Mouse (Mus musculus) layer of hippocampus, postnatal 14 days (tissue): ENCODE measurements around the gene Capns1. TPM values are rescaled to one million over a fixed set of nuclear protein-coding genes. Genes with fewer than 3 reads are reported as not detected.
A peak's percentile ranks its signal among the peaks of the same experiment; 100 is the strongest.
"Not testable (repeated sequence)": the region's sequence is repeated elsewhere in the genome, so short reads cannot be mapped to it uniquely, and the experiment has no call there.

Experiments
- DNase-seq, 2 experiments: peaks; one replicate each; pipeline ENCODE4 v3.0.0; 2021 to 2022; ENCODE audit warnings: low spot score in 2 of 2, mixed read lengths in 1 of 2
- long read RNA-seq, 2 experiments: library from polyadenylated mRNA; stranded (forward); transcript quantifications; one replicate each; pipeline ENCODE4 v2.0.0; 2021
- total RNA-seq, 2 experiments: library from RNA; stranded (reverse); gene quantifications; 2 replicates each; pipeline ENCODE4 v1.2.3; 2021

Gene Capns1
- 100 to 1,000 TPM; 206 to 239 TPM for total RNA-seq
- long read RNA-seq, experiment 1, transcript Capns1-203 (11 exons, 1,429 nt), result major isoform, 7 of 19 reads
- long read RNA-seq, experiment 1, partial matches to known transcripts, result 9 of 19 reads
- long read RNA-seq, experiment 1, other reads (novel, unspliced or antisense), result 1 of 19 reads
- long read RNA-seq, experiment 2, transcript Capns1-203 (11 exons, 1,429 nt), result major isoform, 14 of 26 reads
- long read RNA-seq, experiment 2, partial matches to known transcripts, result 6 of 26 reads
- long read RNA-seq, experiment 2, other reads (novel, unspliced or antisense), result 2 of 26 reads

DNA sequence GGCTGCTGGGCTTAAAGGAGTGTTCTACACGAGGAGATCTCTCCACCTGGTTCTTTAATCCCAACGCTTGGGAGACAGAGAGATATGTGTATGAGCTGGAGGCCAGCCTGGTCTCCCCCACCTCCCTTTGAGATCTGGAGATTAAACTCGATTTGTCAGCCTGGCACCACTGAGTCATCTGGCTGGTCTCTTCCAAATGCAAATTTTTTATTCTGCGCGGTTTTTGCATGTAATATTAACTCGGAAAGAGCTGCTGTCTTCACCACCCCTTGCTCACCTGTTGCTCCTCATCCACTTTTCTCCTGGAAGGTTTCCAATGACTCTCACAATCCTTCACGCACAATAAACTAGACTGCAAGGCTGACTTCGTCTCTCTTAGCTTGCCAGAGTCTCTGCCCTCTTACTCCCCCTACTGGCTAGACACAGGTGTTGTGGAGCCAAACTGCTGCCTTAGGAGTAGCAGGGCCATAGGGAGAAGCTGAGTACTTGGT is at the start of gene Capns1:
TSS of gene Capns1 (minus strand) at position 331 of the 491 bp plus-strand sequence.
- peak; percentile 55 to 65 for DNase-seq

DNA sequence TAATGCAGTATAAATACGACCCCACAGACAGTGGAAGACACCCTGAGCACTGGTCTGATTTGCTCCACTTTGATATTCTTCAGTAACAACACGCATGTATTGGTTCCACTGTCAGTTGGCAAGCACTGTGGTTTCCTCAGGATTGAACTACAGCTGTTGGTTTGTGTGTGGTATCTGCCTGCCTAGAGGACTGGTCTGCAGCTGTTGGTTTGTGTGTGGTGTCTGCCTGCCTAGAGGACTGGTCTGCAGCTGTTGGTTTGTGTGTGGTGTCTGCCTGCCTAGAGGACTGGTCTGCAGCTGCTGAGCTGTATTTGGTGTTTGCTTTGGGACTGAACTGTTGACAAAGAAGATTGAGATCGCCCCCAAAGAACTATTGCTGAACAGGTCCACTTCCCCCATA is 38.8 kb upstream of the Capns1 start:
- not testable (repeated sequence) for DNase-seq

DNA sequence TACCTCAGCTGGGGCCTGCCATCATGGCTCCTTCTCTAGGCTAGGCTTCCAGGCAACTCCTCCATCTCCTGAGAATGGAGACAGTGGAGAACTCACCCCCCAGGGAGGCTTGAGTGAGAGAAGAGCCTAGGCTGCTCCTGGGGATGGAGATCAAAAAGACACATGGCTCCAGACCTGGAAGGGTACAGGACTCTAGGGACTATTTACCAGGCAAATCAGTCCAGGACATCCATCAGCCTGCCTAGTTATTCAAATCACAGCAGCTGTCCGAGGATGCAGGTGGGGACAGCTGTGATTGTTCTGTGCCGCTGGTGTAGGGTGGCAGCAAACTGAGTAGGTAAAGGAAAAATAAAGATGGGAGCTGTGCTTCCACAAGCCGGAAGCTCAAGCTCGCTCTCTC is 37.0 kb upstream of the Capns1 start, which contains the start of gene Ovol3:
TSS of gene Ovol3 (minus strand) at position 101 of the 400 bp plus-strand sequence.
- no peak for DNase-seq

DNA sequence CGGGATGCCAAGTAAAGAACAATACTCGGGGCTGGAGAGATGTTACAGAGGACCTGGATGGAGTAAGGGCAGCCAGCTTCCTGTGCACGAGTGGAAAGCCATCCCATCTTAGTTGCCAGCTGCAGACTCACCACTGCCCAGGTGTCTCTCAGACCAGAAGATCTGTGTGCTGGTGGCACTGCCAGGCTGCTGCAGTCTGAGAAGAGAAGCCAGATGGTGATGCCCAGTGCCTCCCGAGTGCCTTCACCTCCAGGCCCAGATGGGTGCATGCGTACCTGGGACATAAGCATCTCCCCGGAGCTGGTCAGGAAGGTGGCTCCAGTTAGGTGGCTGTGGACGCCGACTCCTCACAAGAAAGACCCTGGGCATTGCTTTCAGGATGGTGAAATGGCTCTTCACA is 36.5 kb upstream of the Capns1 start:
- DNase-seq, result no peak

DNA sequence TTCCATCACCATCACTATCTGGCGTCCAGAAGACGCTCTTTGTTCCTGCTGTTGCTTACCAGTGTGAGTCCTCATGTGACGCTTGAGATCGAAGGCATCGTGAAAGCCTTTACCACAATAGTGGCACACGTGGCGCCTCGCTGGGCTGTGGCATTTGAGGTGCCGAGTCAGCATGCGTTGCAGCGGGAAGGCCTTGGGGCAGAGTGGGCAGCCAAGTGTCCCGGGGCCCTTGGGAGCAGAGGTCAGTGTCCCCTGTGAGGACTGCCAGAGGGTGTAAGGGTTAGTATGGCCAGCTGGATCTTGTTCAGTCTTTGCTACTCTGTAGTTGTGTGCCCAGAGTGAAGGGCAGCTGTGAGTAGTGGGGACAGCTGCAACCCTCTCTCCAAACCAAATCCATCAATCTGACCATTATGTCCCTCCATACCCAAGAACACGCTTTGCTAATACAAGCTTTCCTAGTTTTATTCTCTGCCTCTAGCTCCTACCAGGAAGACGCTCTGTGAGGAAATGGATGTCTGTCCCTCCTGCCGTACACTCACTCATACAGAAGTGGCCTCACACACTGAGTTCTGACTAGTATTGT is 35.8 kb upstream of the Capns1 start:
- DNase-seq, result no peak

DNA sequence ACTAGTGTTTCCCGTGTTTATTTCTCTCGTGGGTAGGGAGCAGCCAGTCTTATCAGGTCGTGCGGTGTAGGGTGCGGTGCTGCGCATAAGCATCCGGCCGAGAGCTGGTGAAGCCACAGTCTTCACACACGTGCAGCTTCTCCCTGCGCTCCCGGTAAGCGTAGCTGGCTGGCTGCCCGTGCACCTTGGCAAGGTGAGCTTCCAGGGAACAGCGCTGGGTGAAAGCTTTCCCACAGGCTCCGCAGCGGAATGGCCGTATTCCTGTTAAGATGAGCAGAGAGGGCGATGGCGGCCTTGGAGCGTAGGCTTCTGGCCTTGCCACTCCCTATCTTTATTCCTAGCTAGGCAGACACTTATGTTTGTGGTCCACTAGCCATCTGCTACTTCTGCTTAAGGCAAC is 34.8 kb upstream of the Capns1 start:
- DNase-seq, result peak in 1 of 2 experiments; percentile 17

DNA sequence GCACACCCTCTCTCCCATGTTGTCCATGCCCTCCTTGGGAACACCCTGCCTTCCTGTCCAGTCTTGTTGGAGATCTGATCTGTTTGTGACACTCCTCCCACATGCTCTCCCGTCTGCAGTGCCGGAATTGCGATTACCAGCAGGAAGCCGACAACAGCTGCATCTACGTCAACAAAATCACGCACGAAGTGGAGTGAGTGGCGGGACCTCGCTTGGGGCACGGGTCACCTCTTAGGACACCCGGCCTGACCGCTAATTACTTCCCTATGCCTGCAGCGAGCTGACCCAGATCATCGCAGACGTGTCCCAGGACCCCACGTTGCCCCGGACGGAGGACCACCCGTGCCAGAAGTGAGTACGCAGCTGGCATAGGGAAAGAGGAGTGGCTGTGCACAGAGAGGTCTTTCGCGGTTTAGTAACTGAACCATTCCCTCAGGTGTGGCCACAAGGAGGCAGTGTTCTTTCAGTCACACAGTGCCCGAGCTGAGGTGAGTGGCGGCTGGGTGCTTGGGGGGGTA is 34.1 kb upstream of the Capns1 start:
- DNase-seq, result peak; percentile 40 to 54

DNA sequence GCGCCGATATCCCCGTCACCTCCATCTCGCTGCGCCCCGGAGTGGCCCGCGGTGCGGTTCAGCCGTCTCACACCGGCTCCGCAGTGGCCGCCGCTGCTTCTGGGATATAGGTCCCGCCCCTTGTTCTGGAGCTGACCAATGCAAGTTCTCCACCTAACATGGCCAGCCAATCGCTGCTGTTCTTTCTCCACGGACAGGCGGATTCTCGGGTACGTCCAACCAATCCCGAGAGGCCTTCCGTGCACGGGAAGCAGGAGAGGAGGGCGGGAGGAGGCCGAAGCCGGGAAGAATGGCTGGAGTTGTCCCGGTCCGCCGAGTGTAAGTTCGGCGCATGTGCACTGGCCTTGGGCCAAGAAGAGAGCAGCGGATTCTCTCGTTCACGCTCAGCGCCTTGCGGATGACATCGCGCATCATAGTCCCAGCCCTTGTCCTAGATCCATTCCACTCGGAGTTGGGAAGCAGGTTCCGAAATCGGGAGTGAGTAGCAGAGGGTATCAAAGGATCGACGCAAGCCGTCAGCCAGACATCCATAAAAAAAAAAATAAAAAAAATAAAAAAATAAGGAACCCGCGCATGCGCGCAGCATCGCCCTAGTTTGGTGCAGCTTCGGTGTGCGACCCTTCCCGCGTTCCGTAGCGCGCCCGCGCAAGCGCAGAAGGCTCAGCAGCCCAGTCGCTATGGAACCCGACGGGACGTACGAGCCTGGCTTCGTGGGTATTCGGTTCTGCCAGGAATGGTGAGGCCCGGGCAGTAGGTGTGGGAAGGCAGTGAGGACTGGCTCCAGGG is 33.3 kb upstream of the Capns1 start, which contains the start of the genes Polr2i and Tbcb:
TSS of gene Polr2i (plus strand) at position 280 of the 786 bp plus-strand sequence.
TSS of gene Tbcb (minus strand) at position 604 of the 786 bp plus-strand sequence.
- peak; percentile 99 for DNase-seq

DNA sequence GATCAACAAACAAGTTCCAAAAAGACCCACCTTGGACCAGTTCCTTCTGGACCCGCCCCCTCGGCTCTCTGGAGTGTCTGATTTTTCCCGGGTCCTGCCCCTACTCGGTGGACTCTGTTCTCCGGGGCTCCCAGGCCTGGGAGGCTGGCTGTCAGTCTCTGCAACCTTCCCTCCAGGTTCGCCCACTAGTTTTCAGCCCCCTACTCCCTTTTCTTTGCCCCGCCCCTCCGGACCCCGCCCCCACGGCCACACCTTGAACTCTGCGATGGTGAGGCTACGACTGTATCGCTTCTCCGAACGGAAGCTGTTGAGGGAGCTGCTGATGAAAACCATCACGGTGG is 32.7 kb upstream of the Capns1 start:
- peak in 1 of 2 experiments; percentile 29 for DNase-seq

DNA sequence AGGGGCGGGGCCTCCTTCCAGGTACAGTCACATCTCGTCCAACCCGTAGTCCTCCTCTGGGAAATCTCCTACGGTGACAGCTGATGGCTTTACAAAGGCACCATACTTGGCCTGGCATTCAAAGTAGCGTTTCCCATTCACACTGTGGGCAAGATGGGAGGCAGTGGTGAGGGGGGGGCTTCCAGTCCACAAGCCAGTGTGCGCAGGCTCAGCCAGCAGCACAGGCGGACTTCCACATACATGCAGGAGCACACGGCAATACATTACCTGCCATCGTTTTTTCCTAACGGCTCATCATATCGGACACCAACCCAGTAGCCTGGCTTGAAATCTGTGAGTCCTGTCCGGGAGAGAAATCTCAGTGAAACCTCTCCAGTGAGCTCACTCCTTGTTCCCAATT is 25.6 kb upstream of the Capns1 start:
- no peak for DNase-seq

DNA sequence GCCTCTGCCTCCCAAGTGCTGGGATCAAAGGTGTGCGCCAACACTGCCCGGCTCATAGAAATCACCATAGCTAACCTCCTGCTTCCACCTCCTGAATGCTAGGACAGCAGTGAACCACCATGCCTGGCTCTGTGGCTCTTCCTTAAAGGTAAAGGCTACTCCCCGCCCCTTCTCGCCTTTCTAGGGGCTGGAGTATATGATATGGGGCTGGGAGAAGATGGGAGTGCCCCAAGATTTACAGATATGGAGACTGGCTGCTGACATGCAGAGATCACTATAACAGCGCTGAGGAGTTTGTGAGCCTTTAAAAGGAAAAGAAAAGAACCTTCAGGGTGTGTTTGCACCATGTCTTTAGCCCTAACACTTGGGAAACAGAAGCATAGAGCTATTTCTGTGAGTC is 23.6 kb upstream of the Capns1 start:
- no peak for DNase-seq

DNA sequence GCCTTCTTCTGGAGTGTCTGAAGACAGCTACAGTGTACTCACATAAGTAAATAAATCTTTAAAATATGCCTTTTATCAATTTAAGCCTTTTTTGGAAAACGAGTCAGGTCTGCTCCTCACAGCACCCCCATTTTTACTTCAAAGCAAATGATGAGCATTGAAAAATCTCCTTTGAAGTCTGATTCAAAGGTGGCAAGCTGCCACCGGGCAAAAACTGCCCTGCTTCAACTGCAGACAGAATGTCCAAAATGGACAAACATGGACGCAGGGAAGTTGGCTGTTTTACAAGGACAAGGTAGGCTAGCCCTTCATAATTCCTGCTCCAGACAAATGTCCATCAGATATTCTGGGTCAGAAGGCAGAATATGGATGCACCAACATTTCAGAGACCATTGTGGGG is 22.8 kb upstream of the Capns1 start:
- no peak for DNase-seq

DNA sequence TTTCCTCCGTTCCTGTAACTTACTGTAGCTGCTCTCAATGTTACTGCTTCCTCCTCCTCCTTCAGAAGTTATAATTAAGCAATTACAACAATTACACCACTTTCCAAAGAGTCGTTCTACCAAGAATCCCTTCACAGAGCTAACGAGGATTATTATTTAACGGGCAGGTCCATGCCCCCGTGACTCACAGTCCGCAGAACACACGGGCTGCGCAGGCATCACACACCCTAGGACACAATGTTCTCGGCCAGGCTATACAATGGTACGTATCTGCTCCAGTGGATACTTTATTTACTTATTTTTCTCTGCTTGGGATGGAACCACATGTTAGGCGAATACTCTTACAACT is 21.4 kb upstream of the Capns1 start:
- no peak for DNase-seq

DNA sequence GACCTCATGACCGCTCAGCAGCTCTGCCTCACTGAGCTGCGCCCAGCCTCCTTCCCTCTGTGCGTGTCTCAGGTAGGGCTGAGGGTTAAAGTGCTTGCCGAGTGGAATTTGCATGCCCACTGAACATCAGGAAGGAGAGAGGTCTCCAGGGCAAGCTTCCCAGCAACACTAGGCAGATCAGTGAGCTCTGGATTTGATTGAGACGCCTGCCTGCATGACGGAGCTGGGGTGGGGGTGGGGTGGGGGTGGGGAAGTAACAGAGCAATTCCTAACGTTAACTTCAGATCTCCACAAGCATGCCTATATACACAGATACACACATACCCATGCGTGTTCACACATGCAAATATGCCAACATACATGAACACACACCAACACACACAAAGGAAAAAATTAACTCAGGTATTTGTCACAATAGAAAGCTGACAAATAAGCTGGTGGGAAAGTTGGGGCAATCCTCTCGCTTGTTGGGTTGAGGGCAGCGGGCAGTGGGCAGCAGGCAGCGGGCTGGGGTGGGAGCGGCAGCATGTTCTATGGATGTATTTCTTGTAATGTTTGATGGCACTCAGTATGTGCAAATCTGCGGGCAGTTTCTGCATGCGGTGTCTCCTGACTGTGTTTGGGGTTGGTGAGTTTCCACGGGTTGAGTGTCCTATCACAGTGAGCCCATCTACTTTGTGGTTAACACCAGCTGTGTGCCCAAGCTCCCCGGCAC is 20.8 kb upstream of the Capns1 start:
- DNase-seq, result peak in 1 of 2 experiments; percentile 37

DNA sequence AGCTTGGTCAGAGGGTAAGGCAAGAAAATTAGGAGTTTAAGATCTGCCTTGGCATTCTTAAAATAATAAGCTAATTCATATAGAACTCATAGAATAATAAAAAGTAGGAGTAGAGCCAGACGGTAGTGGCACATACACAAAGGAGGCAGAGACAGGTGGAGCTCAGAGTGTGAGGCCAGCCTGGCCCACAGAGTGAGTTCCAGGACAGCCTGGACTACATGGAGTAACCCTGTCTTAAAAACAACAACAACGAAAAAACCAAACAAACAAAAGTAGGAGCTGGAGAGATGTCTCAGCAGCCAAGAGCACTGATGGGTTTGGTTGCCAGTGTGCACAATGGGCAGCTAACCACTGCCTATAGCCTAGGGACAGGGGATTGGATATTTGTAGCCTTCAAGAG is 18.7 kb upstream of the Capns1 start:
- DNase-seq, result no peak

DNA sequence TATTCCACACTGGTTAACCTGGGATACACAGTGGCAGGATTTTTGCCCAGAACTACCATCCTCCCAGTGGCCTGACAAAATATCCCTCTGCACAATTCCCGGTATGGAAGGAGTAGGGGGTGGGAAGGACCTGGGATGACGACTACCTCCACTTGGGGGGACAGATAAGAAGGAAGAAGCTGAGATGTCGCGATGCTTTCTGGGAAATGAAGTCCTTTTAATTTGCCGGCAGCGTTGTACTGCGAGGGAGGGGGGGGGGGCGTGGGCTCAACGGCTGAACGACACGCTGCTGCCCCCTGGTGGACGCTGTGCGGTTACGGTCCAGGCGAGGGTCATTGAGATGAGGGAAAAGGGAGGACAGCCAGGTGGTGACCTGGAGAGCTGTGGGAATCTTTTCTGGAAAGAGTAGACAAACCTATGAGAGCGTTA is 18.1 kb upstream of the Capns1 start:
- peak; percentile 50 to 78 for DNase-seq

DNA sequence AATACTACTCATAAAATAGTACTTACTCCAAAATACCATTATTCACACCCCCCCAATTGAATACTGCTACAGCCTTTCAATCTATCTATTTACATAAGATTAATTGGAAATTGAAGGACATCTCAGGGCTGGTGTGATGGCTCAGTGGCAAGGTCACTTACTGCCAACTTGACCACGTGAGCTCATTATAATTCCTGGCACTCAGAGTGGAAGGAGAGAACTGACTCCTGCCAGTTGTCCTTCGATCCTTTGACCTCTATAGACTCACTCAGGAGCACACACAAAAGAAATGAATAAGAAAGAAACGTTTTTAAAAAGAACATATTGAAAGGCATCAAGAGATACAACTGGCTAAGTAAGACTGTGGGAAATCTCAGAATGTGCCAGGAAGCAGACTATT is 17.3 kb upstream of the Capns1 start:
- DNase-seq, result no peak

DNA sequence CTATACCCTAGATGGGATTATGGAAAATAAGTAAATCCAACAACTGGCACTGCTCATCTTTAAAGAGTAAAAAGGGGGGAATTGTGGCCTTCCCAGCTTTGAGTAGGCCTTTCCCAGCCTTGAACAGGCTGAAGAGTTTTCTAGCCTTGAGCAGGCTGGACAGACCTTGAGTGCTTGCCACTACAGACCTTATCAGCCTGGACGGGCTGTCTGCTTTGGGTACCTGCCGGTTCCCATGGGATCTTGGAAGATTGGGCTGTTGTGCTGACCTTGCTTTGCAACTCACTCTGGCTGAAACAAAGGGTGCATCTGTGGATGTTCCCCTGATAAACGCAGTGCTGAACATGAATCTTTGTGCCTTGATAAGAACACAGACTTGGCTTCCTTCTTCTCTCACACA is 15.3 kb upstream of the Capns1 start:
- no peak for DNase-seq

DNA sequence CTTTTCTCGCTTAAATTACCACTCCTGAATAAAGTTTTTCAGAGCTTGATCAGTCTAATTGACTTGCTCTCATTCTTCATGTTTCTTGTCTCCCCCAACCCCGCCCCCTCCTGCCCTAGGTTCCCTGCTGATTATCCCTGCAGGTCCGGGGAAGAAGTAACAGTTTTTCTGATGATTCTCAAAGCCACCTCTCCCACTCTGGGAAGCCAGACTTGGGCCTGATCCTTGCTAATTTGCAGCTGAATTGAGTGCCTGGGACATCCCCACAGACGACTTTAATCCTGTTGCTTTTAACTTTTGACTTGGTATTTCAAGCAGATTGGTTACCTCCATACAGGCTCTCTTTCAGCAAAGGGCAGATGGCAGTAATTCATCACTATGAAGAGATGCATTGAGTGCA is 12.4 kb upstream of the Capns1 start:
- no peak for DNase-seq

DNA sequence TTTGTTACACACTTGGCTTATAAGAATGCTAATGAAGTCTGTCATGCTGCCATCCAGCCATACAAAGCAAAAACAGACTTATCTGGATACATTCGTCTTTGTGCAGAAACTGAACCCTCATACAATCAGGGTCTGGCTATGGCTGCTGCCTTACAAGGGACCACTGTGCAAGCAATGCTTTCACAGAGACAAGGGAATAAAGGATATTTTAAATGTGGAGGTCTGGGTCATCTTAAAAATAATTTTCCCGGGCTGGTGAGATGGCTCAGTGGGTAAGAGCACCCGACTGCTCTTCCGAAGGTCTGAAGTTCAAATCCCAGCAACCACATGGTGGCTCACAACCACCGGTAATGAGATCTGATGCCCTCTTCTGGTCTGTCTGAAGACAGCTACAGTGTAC is 7.8 kb upstream of the Capns1 start:
- not testable (repeated sequence) for DNase-seq

DNA sequence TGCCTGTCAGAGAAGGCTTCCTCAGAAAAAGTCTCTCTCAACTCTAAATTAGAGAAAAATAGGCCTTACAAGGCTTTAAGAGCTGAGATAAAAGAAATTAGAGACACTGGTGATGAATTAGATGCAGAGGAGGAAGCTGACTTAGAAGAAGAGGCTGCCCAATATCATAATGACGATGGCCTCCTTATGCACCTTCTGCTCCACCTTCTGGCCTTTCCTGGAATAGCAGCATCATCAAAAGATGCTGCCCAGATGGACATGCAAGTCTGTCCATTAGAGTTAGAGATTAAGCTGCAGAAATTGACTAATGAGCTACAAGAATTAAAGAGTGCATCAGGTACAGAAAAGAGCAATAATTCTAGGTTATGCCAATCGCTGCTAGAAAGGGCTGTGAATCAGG is 6.8 kb upstream of the Capns1 start:
- peak in 1 of 2 experiments; percentile 59 for DNase-seq
